Mouse (Mus musculus): Measurements from ENCODE around the gene Itpr1.

Itpr1 gene

GRCm38 (mm10) chr6:108316951-108317350 is 104.1 kb downstream of the Itpr1 start:
- WGBS, result 90% methylated on average over 1 of the region's 1 CpGs

DNA sequence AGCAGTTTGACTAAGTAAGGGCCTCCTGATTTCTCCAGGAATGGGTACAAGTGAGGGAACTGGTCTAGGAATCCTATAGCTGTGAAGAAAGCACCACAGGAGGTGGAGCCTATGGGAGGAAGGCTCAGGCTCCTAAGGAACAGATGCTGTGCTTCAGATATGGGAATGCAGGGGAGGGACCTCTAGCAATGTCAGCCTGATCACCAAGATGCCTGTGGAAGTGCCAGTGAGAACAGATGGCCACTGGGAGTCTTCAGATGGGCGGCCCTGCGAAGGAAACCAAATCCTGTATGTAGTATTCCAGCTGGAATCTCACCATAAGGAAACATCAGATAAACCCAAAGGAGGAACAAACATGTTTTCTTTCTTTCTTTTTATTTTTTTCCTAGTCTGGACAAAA is 108.8 kb downstream of the Itpr1 start:
- WGBS, result 68% methylated on average over 2 of the region's 2 CpGs

DNA sequence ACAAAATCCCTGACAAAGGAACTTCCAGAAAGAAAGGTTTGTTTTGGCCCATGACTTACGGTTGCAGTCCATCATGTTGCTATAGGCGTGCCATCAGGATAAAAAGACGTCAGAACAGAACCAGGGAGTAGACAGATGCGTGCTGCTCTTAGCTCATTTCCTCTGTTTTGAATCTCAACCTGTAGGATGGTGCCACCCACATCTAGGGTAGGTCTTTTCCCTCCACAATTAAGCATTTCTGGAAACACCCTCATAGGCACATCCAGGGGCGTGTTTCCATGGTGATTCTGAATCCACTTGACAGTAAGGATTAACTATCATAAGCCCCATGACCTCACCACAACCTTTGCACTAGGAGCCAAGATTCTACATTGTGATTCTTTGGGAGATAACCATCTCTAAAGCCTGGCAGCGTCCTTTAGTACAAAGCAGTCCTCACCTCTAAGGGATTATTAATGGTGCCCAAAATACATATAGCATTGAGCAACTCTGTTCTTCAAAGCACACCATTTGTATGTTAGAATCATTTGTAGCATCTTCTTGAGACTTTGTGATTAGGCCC is 111.6 kb downstream of the Itpr1 start:
- WGBS, result 63% methylated on average over 6 of the region's 6 CpGs

DNA sequence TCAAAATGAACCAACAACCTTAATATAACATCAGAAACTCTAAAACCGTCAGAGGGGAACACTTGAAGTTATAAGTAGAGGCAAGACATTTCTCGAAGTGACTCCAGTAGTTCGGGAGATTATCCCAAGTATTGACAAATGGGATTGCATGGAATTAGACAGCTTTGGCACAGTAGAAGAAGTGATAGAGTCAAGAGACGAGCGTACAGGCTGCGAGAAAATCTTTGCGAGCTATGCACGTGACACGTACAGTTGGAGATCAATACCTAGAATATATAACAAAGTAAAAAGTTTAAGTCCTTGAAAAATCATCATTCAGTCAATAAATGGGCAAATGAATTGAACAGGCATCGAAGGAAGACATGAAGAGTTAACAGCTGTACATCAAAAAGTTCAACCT is 112.5 kb downstream of the Itpr1 start:
- WGBS, result 77% methylated on average over 10 of the region's 10 CpGs

GRCm38 (mm10) chr6:108325948-108326411 is 113.1 kb downstream of the Itpr1 start:
- 66% methylated on average over 12 of the region's 12 CpGs for WGBS

GRCm38 (mm10) chr6:108326751-108327161 is 113.9 kb downstream of the Itpr1 start:
- WGBS, result 40% methylated on average over 10 of the region's 10 CpGs

DNA sequence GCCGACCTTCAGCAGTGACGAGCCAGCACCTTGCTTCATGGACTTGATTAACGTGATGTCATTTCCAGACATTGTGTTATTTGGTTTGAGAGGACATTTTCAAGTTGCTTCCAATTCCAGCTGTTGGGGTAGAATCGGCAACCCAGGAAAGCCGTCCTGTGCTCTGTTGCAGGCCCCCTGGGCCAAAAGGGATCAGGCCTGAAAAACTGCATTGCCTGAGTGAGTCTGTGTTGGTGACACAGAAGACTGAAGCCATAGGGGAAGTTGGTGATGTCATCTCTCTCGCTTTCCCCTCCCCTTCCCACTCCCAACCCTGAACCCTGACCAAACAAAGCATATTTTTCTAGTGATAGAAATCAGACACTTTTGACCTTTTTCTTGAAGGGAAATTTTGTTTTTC is 114.7 kb downstream of the Itpr1 start:
- WGBS, result 75% methylated on average over 6 of the region's 6 CpGs

DNA sequence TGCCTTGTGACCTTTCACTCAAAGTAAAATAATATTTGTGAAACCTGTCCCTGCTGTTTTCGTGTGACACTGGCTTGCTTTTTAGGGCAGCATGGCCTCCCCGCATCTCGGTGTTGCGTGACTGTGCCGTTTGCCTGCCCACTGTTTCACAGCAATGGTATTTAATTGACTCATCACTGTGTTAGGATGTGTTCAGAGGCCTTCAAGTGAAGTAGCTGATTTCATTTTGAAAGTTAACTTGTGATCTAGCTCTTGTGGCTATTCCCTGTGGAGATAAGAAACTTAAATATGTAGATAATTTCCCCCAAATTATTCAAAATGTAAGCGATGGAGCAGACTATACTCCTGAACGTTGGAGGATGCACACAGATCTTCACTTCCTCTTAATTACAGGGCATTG is 115.4 kb downstream of the Itpr1 start:
- 63% methylated on average over 7 of the region's 7 CpGs for WGBS

GRCm38 (mm10) chr6:108330461-108330860 is 117.6 kb downstream of the Itpr1 start:
- WGBS, result 60% methylated on average over 8 of the region's 8 CpGs

DNA sequence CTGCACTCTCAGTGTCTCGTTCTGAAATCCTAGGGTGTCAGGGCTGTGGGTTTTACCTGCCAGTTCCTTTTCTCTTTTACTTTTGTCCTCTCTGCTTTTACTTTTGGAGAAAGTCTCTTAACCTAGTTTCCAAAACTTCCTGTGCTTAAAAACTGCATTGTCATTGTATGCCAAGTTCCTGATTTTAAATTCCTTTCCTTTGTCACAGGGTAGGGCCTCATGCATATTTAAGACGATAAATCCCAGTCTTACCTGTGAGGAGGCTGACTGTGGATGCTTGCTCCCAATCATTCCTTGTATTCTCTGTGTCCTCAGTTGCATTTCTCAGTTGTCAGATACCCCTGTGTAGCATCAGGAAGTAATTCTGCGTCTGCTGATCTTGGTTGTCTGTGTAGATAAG is 118.4 kb downstream of the Itpr1 start:
- 40% methylated on average over 3 of the region's 3 CpGs for WGBS

DNA sequence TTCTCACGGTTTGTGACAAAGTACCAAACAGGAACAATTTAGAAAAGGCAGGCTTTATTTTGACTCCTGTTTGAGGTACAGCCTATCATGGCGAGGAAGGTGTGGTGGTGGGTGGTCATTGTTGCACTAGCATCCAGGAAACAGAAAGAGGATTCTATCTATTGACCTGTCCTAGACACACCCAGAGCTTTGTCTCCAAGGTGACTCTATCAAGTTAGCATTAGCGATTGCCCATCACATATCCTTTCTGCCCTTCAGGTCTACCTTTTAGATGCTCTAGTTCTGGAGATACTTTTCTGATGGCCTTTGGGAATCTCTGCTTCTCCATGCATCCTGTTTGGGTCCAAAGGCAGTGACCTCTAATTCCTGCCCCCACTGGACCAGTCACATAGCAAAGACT is 121.2 kb downstream of the Itpr1 start:
- WGBS, result 61% methylated on average over 3 of the region's 3 CpGs

GRCm38 (mm10) chr6:108336506-108336905 is 123.6 kb downstream of the Itpr1 start:
- WGBS, result 89% methylated on average over 6 of the region's 6 CpGs

DNA sequence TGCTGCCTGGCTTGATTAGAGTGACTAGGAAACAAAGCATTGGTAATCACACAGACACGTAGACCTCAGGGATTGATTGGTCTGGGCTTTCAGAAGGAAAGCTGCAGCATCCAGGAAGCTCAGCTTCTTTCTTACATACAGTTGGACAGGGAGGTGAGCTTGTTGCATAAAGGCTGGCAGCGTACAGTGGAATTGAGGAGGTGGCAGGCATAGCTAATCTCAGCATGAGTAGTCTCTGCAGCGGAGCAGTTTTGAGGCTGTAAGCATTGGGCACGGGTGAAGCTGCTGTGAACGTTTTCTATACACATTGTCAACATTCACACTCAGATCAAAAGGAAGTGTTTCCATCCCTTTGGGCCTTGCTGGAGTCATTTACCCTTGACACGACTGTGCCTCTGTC is 124.4 kb downstream of the Itpr1 start:
- WGBS, result 44% methylated on average over 6 of the region's 6 CpGs

GRCm38 (mm10) chr6:108338362-108338761 is 125.5 kb downstream of the Itpr1 start:
- WGBS, result 94% methylated on average over 5 of the region's 5 CpGs

DNA sequence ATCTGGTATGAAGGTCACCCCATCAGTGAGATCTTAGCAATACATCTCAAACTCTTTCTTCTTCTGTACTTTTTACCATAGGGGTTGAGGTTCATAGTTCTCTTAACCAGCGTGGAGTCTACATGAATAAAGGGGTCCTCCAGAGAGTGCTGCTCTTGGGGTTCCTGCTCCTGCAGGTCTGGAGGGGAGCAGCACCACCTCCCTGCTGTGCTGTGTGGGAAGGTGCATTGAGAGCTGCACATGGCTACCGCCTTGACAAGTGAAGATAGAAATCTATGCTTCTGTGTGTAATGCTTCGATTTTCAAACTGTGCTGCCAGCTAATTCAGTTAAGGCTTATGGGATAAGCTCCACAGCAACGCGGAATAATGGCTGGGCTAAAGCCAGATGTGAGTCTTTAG is 130.1 kb downstream of the Itpr1 start:
- 50% methylated on average over 5 of the region's 5 CpGs for WGBS

- WGBS, result 55% methylated on average over 4 of the region's 4 CpGs
Measured at GRCm38 (mm10) chr6:108343781-108344310, 130.9 kb downstream of the Itpr1 start.

DNA sequence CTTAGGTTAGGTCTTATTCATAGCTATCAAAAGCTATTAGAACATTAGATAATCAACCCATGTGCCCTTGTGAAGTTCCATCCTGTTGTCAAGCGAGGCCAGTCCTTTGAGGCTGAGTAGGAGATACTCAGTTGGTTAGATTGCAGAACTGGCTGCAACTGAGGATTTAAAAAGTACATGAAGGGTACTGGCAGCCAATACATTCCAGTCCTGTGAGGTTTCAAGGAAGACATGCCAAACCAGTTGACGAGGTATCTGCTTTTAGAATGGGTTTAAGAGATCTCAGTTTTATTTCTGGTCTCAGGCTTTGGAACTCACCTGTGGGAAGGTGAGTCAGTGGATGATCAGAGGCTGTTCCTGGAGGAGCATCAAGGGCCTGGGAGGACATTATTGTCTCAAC is 137.9 kb downstream of the Itpr1 start:
- whole genome bisulfite sequencing, result 81% methylated on average over 2 of the region's 2 CpGs

DNA sequence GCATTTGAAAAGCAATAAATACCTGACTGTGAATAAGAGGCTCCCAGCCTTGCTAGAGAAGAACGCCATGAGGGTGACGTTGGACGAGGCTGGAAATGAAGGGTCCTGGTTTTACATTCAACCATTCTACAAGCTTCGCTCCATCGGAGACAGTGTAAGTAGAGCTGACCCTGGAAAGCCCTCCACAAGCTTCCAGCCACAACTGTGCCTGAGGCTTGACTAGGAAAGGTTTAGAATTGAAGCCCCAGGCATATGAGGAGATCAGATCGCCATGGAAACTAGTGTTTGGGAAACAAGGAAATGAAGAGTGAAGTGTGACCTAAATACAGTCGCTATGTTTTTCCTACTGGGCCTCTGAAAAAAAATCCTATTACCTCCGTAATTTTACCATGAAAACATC is 139.1 kb downstream of the Itpr1 start:
- 54% methylated on average over 8 of the region's 8 CpGs for WGBS

- WGBS, result 70% methylated on average over 4 of the region's 4 CpGs
Measured at GRCm38 (mm10) chr6:108367412-108367811, 154.5 kb downstream of the Itpr1 start.

GRCm38 (mm10) chr6:108369031-108369430 is 156.1 kb downstream of the Itpr1 start:
- 98% methylated on average over 11 of the region's 11 CpGs for WGBS

DNA sequence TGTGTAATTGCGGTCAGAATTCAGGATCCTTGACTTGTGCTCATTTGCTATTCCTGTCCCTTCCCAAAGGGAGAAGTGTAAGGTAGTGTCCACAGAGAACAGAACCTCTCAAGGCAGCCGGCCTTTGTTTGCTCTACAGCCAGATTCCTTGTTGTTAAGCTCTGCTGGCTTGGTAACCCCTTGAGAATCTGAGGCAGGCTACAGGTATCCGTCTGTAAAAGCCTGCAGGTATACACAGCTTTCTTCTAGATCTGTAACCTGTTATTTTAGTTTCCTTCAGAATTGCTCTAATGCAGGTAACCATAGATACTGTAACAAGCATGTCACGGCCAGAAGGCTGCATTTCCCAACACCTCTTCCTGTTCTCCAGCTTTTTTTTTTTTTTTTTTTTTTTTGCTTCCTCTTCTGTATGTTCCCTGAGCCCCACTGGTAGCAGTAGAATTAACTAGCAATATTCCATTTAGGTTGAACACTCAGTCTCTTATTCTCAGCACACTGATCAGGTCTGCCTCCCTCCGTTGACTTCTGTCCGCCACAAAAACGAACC is 158.5 kb downstream of the Itpr1 start:
- 92% methylated on average over 7 of the region's 7 CpGs for WGBS

DNA sequence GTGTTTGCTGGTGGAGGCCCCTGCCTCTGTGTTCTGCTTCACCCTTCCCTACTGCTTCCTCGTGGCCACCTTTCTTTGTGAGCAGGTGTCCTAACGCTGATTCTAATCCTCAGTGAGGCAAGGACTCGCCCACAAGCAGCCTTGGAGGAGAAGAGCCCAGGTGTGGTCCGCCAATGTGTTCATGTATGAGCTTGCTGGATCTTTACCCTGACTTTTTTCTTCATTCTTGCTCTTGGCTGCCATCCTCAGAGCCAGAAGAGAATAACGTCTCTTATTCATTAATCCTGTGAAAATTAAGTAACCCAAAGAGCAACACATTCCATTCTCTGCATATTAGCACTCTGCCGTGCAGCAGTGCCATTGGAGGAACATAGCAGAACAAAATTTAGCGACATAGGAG is 161.1 kb downstream of the Itpr1 start:
- 60% methylated on average over 7 of the region's 7 CpGs for WGBS

GRCm38 (mm10) chr6:108379041-108379440 is 166.1 kb downstream of the Itpr1 start:
- WGBS, result 85% methylated on average over 3 of the region's 3 CpGs

DNA sequence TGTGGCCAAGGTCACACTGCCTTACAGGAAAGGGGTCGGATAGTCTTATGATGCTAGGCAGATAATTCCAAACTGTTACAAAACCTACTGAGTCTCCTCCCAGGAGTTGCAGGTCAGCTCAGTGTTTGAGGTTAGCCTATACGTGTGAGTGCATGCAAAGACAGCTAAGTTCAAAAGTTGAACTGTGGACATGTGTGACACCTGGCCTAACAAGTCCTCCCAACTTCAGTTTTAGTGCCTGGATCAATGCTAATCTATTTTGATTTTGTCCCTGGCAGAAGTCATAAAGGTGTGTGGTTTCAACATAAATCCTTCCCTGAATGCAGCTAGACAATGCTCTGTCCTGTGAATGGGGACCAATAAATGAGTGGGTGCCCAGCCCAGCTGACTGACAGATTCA is 167.3 kb downstream of the Itpr1 start:
- WGBS, result 83% methylated on average over 2 of the region's 2 CpGs

Measured in cerebral cortex, adult 2 months (tissue).